Mouse (Mus musculus) stomach, postnatal 0 days (tissue): ENCODE data around the gene Fam131b. TPM values are rescaled to one million over a fixed set of nuclear protein-coding genes. Genes with fewer than 3 reads are reported as not detected.

Source experiments
- ATAC-seq: fragments of 200-750 bp; cut with Nextera tagmentation; 2 replicates; pipeline ENCODE4 v1.8.0; 2017; ENCODE audit not compliant: low FRiP score, low TSS enrichment
- DNase-seq: peaks from one replicate; pipeline ENCODE4 v3.0.0-alpha.2; 2016; ENCODE audit warnings: low spot score
- H3K27ac ChIP-seq: fragments of 300-500 bp; sonication (generic); replicated peaks from 2 replicates; pipeline ENCODE4 v1.5.1; 2014; ENCODE audit warnings: mild to moderate bottlenecking, control low read depth
- H3K27me3 ChIP-seq: fragments of 300-500 bp; sonication (generic); 2 replicates; pipeline ENCODE4 v1.6.1; 2014; ENCODE audit warnings: low read length; ENCODE audit not compliant: control insufficient read depth, insufficient read depth
- H3K36me3 ChIP-seq: fragments of 300-500 bp; sonication (generic); 2 replicates; pipeline ENCODE4 v1.6.1; 2014; ENCODE audit warnings: low read length, mixed read lengths; ENCODE audit not compliant: control insufficient read depth, insufficient read depth
- H3K4me1 ChIP-seq: fragments of 300-500 bp; sonication (generic); replicated peaks from 2 replicates; pipeline ENCODE4 v1.6.1; 2014; ENCODE audit warnings: antibody characterized with exemption; ENCODE audit not compliant: control insufficient read depth, insufficient read depth
- H3K4me2 ChIP-seq: fragments of 300-500 bp; sonication (generic); replicated peaks from 2 replicates; pipeline ENCODE4 v1.6.1; 2014; ENCODE audit warnings: low read depth, mild to moderate bottlenecking, control low read depth, moderate library complexity
- H3K4me3 ChIP-seq: fragments of 300-500 bp; sonication (generic); 2 replicates; pipeline ENCODE4 v1.5.1; 2014; ENCODE audit warnings: low read depth, low read length, control low read depth
- H3K9ac ChIP-seq: fragments of 300-500 bp; sonication (generic); 2 replicates; pipeline ENCODE4 v1.6.1; 2014; ENCODE audit warnings: mild to moderate bottlenecking, low read length, control low read depth, mixed read lengths
- H3K9me3 ChIP-seq: fragments of 300-500 bp; sonication (generic); 2 replicates; pipeline ENCODE4 v1.6.1; 2016; ENCODE audit warnings: low read length; ENCODE audit not compliant: control insufficient read depth
- CTCF ChIP-seq: IDR thresholded peaks from 2 replicates; pipeline ENCODE4 v1.5.1; 2016; ENCODE audit warnings: antibody characterized with exemption, low read depth, mild to moderate bottlenecking, moderate library complexity
- EP300 ChIP-seq: optimal IDR thresholded peaks from 2 replicates; pipeline ENCODE3; 2016; ENCODE audit warnings: antibody characterized with exemption
- WGBS: fragments of 180-500 bp; shearing (Covaris S2); extraction: QIAGEN DNeasy Blood & Tissue Kit; methylation state at CpG from one replicate; pipeline ENCODE4 v1.1.7; 2014; 5-methylcytosine and 5-hydroxymethylcytosine counted together
- polyA plus RNA-seq: library from polyadenylated mRNA; unstranded; fragments of >200 nt; fragmentation: Nextera tagmentation; extraction: Ambion mirVana; gene quantifications from 2 replicates; pipeline ENCODE4 v1.2.1, GENCODE M21; 2015

Gene Fam131b
- polyA plus RNA-seq, 1 experiment from 2014 or later = 0.12 TPM

DNA sequence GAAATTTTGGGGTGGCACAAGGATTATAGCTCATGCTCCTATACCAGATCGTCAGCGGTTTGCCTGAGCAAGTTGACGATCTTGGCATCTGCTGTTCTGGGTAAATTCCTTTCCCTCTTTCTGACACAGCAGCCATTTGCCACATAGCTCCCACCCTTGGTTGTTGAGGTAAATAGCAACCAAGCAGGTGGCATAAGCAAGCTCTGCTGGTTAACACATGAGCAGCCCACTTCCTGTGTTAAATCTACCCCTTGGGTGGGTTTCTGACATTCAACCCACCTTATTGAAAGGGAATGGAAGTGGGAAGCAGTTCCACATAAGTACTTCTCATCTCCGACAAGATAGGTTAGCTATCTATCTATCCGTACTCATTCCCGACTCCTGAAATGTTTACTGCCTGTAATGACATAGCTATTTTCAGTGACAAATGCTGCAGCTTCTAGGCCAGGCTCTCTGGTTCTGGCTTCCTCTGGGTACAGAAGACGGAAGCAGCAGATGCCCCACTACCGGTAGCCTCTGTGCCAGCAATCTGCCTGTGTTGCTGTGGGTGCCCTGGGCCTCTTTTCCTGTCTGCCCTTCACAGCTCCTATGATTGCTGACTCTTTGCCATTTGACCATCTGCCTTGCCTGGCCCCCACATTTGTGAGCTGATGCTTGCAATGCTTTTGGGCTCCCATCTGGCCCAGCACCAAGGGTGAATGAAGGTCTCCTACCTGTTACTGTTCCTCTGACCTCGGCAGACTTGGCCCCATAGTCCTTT, 19.1 kb upstream of the Fam131b start:
- Histone ChIP-seq H3K36me3 (no peaks in the 10 kb centered on the region), H3K9ac (no peak overlapping the region), H3K4me2 (no peak overlapping the region), H3K9me3 (no peaks in the 10 kb centered on the region), H3K27me3 (no peaks in the 10 kb centered on the region), H3K4me3 (no peak overlapping the region), H3K4me1 (no peaks in the 10 kb centered on the region; the same call in 1 of the 2 replicates), H3K27ac (no peak overlapping the region)
- WGBS = 79% methylated on average over 9 of the region's 9 CpGs
- DNase-seq (no peak), ATAC-seq (no peak)
- TF ChIP-seq EP300 = no peak
- no peak for TF ChIP-seq CTCF

DNA sequence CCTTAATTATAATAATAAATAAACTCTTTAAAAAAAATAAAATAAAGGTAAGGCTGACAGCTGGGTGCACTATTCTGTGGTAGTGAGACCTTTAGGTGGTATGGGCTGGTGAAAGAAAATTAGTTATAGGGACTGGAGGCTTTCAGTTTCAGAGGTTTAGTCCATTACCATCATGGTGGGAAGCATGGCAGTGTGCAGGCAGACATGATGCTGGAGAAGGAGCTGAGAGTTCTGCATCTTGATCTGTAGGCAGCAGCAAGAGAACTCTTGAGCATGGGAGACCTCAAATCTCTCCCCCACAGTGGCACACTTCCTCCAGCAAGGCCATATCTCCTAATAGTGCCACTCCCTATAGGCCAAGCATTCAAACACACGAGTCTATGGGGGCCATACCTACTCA, 17.7 kb upstream of the Fam131b start:
- H3K4me1 ChIP-seq = no peaks in the 10 kb centered on the region
- no peak overlapping the region for H3K9ac ChIP-seq
- no peak overlapping the region for H3K4me2 ChIP-seq
- H3K9me3 ChIP-seq = no peaks in the 10 kb centered on the region
- 88% methylated on average over 1 of the region's 1 CpGs for WGBS
- no peak overlapping the region for H3K27ac ChIP-seq
- TF ChIP-seq CTCF (no peak), EP300 (no peak)
- no peaks in the 10 kb centered on the region for H3K27me3 ChIP-seq
- DNase-seq (no peak), ATAC-seq (no peak)
- H3K4me3 ChIP-seq = no peak overlapping the region
- H3K36me3 ChIP-seq = no peaks in the 10 kb centered on the region

DNA sequence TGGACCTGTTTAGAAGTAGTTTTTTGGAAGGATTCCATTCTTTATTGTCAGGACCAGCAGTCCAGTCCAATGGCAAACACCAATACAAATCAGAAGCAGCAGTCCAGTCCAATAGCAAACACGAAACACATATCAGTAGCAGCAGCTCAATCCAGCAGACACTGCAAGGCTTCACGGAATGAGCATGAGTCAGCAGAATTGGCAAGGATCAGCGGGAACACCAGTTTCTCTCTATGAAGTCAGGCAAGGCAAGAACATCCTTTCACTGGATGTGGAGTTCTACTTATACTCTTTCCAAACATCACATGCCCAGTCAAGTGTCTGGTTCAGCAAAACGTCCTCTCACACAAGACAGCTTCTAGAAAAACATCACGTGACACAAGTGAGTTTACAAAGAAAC, 15.5 kb upstream of the Fam131b start:
- Histone ChIP-seq H3K36me3 (no peaks in the 10 kb centered on the region), H3K27ac (no peak overlapping the region), H3K4me1 (no peaks in the 10 kb centered on the region), H3K9ac (no peak overlapping the region), H3K9me3 (no peaks in the 10 kb centered on the region), H3K4me3 (no peak overlapping the region), H3K4me2 (no peak overlapping the region), H3K27me3 (no peaks in the 10 kb centered on the region)
- no peak for DNase-seq
- ATAC-seq = no peak
- 58% methylated on average over 5 of the region's 5 CpGs for WGBS
- no peak for TF ChIP-seq CTCF
- no peak for TF ChIP-seq EP300

DNA sequence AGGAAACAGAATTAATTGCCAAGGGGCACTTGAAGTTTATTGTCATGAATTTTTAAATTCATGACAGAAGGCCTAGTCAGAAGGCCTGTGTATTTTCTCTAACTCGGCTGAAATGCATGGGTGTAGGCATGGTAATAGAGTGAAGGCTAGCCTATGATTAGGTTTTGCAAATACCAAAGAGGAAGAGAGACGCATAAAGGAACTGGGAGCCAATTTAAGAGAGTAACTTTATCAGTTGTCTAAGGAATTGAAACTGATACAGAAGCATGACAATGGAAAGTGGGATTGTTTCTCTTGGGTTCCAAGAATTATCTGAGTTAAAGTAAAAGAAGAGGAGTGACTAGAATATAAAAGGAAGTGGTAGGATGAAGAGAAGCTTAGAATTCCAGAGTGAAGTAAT, 14.7 kb upstream of the Fam131b start:
- no peak for ATAC-seq
- WGBS = 91% methylated on average over 2 of the region's 2 CpGs
- TF ChIP-seq EP300 = no peak

DNA sequence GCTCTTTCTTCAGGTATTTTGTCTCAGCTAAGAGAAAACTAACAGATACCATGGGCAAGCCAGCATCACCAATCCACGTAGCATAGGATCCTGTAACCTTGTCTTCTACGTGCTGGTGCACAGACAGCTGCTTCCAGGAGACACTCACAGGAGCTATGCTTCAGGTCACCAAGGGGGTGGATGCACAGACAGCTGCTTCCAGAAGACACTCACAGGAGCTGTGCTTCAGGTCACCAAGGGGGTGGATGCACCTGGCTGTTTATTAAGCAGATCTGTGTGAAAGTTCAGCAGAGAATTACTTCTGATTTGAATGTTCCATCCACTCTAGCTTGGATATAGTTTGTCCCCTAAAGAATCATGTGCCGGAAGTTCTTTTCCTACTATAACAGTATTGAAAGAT, 6.5 kb upstream of the Fam131b start:
- no peaks in the 10 kb centered on the region for H3K27me3 ChIP-seq
- H3K9me3 ChIP-seq = no peaks in the 10 kb centered on the region
- H3K4me1 ChIP-seq = no peaks in the 10 kb centered on the region
- no peak overlapping the region for H3K27ac ChIP-seq
- no peak overlapping the region for H3K4me3 ChIP-seq
- no peak overlapping the region for H3K4me2 ChIP-seq
- no peaks in the 10 kb centered on the region for H3K36me3 ChIP-seq
- no peak for TF ChIP-seq CTCF
- no peak for TF ChIP-seq EP300
- H3K9ac ChIP-seq = no peak overlapping the region
- DNase-seq (no peak), ATAC-seq (no peak)
- WGBS = 86% methylated on average over 3 of the region's 3 CpGs

More for the DNA sequence above, 14.7 kb upstream of the Fam131b start:
- Histone ChIP-seq H3K36me3 (no peaks in the 10 kb centered on the region), H3K27me3 (no peaks in the 10 kb centered on the region), H3K9me3 (no peaks in the 10 kb centered on the region), H3K4me1 (no peaks in the 10 kb centered on the region), H3K4me2 (no peak overlapping the region), H3K27ac (no peak overlapping the region), H3K9ac (no peak overlapping the region), H3K4me3 (no peak overlapping the region)
- DNase-seq = no peak

DNA sequence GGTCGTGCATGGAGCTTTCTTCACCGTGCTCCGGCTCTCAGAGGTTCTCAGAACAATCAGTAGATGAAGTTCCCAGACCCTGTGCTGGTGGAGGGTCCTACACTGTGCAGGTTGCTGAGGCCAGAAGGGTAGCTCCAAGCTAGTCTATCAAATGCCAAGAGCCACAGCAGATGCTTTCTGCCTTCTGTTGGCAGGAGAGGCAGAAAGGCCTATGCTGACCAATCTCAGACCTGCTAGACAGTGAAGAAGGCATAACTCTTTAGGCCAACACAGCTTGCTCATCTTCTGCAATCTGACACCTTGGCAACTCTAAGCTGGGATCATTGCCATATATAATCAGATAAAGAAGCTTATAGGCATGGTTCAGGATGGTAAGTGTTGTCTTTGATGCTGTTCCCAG, 5.8 kb upstream of the Fam131b start:
- H3K27me3 ChIP-seq = no peaks in the 10 kb centered on the region
- ATAC-seq (peak; percentile 21; the same call in 1 of the 2 replicates), DNase-seq (no peak)
- no peak overlapping the region for H3K4me3 ChIP-seq
- TF ChIP-seq CTCF (no peak), EP300 (no peak)
- H3K4me1 ChIP-seq = no peaks in the 10 kb centered on the region
- no peaks in the 10 kb centered on the region for H3K36me3 ChIP-seq
- H3K4me2 ChIP-seq = no peak overlapping the region
- 75% methylated on average over 3 of the region's 3 CpGs for WGBS
- H3K27ac ChIP-seq = no peak overlapping the region
- no peak overlapping the region for H3K9ac ChIP-seq
- H3K9me3 ChIP-seq = no peaks in the 10 kb centered on the region
